Mouse (Mus musculus) cortical plate, adult 2 months (tissue): ENCODE results near the gene Tet1.

Experiments
- CTCF ChIP-seq: fragments of 200-500 bp; IDR thresholded peaks from 2 replicates; pipeline ENCODE4 v1.5.1; 2011; ENCODE audit warnings: mild to moderate bottlenecking, control low read depth, low read length; ENCODE audit not compliant: insufficient read depth; ENCODE audit errors: extremely low read depth
- POLR2A ChIP-seq: fragments of 200-500 bp; IDR thresholded peaks from 2 replicates; pipeline ENCODE4 v1.6.1; 2011; ENCODE audit warnings: mild to moderate bottlenecking, low read length, control low read depth; ENCODE audit not compliant: insufficient read depth; ENCODE audit errors: extremely low read depth

- TF ChIP-seq CTCF (no peak), POLR2A (no peak)
Measured at GRCm38 (mm10) chr10:62920766-62921156, 12.0 kb upstream of the Tet1 start.
